Mouse (Mus musculus) kidney, embryonic 14.5 days (tissue): ENCODE results near the gene Igsf3. TPM values are rescaled to one million over a fixed set of nuclear protein-coding genes. Genes with fewer than 3 reads are reported as not detected.
A peak's percentile ranks its signal among the peaks of the same experiment; 100 is the strongest.

Source experiments
- ATAC-seq: fragments of 200-750 bp; cut with Nextera tagmentation; 2 replicates; pipeline ENCODE4 v1.8.0; 2017; ENCODE audit warnings: moderate number of reproducible peaks, mild to moderate bottlenecking, moderate TSS enrichment, moderate library complexity; ENCODE audit not compliant: low FRiP score, low TSS enrichment
- H3K27ac ChIP-seq: fragments of 300-500 bp; sonication (generic); 2 replicates; pipeline ENCODE4 v1.5.1; 2014; ENCODE audit warnings: low read depth, mild to moderate bottlenecking, low read length, moderate library complexity, mixed read lengths
- H3K27me3 ChIP-seq: fragments of 300-500 bp; sonication (generic); 2 replicates; pipeline ENCODE4 v1.6.1; 2014; ENCODE audit warnings: mild to moderate bottlenecking, low read length; ENCODE audit not compliant: control insufficient read depth, insufficient read depth
- H3K36me3 ChIP-seq: fragments of 300-500 bp; sonication (generic); 2 replicates; pipeline ENCODE4 v1.6.1; 2014; ENCODE audit warnings: low read length, mixed read lengths; ENCODE audit not compliant: control insufficient read depth, insufficient read depth
- H3K4me1 ChIP-seq: fragments of 300-500 bp; sonication (generic); 2 replicates; pipeline ENCODE4 v1.6.1; 2014; ENCODE audit warnings: low read length, mixed read lengths; ENCODE audit not compliant: control insufficient read depth, insufficient read depth
- H3K4me2 ChIP-seq: fragments of 300-500 bp; sonication (generic); replicated peaks from 2 replicates; pipeline ENCODE4 v1.6.1; 2014; ENCODE audit warnings: low read depth, mild to moderate bottlenecking, low read length
- H3K4me3 ChIP-seq: fragments of 300-500 bp; sonication (generic); 2 replicates; pipeline ENCODE4 v1.5.1; 2014; ENCODE audit warnings: mild to moderate bottlenecking, low read length
- H3K9ac ChIP-seq: fragments of 300-500 bp; sonication (generic); 2 replicates; pipeline ENCODE4 v1.6.1; 2014; ENCODE audit warnings: low read depth, mild to moderate bottlenecking, low read length, moderate library complexity
- H3K9me3 ChIP-seq: fragments of 300-500 bp; sonication (generic); 2 replicates; pipeline ENCODE4 v1.6.1; 2016; ENCODE audit warnings: low read length; ENCODE audit not compliant: control insufficient read depth
- WGBS: fragments of 180-500 bp; shearing (Covaris S2); extraction: QIAGEN DNeasy Blood & Tissue Kit; methylation state at CpG from one replicate; pipeline ENCODE4 v1.1.7; 2014; 5-methylcytosine and 5-hydroxymethylcytosine counted together
- polyA plus RNA-seq: library from polyadenylated mRNA; unstranded; fragments of >200 nt; fragmentation: Nextera tagmentation; extraction: Ambion mirVana; gene quantifications from 2 replicates; pipeline ENCODE4 v1.2.1, GENCODE M21; 2014

The Igsf3 gene
- 15.1 and 16.9 TPM in 2 replicates for polyA plus RNA-seq

- peak within 1 kb of the TSS; percentile 85 for H3K9ac ChIP-seq
- H3K4me3 ChIP-seq = peak within 1 kb of the TSS; percentile 83
- H3K27ac ChIP-seq = no peak within 1 kb of the TSS
- H3K36me3 ChIP-seq = no peaks in the 10 kb centered on the region
- no peaks in the 10 kb centered on the region for H3K27me3 ChIP-seq
- WGBS = 4% methylated on average over 46 of the region's 56 CpGs
- H3K9me3 ChIP-seq = no peaks in the 10 kb centered on the region
- peaks cover 33% of the 10 kb centered on the region for H3K4me1 ChIP-seq
- peak within 1 kb of the TSS; percentile 98 for H3K4me2 ChIP-seq
- ATAC-seq = peak; percentile 93
Observed at GRCm38 (mm10) chr3:101376538-101377247, at the start of gene Igsf3. Gene Igsf3 (plus strand): TSS chr3:101377083.

GRCm38 (mm10) chr3:101327248-101327647 is 49.6 kb upstream of the Igsf3 start:
- Histone ChIP-seq H3K4me3 (no peak overlapping the region), H3K27me3 (no peaks in the 10 kb centered on the region), H3K36me3 (no peaks in the 10 kb centered on the region), H3K4me1 (no peaks in the 10 kb centered on the region), H3K9ac (no peak overlapping the region), H3K27ac (no peak overlapping the region), H3K9me3 (no peaks in the 10 kb centered on the region), H3K4me2 (no peak overlapping the region)
- ATAC-seq = no peak
- WGBS = 93% methylated on average over 2 of the region's 2 CpGs

- 87% methylated on average over 7 of the region's 7 CpGs for WGBS
- H3K27ac ChIP-seq = no peak overlapping the region
- no peaks in the 10 kb centered on the region for H3K9me3 ChIP-seq
- H3K9ac ChIP-seq = no peak overlapping the region
- H3K4me3 ChIP-seq = no peak overlapping the region
- H3K27me3 ChIP-seq = no peaks in the 10 kb centered on the region
- no peaks in the 10 kb centered on the region for H3K36me3 ChIP-seq
- no peaks in the 10 kb centered on the region for H3K4me1 ChIP-seq
- no peak for ATAC-seq
- H3K4me2 ChIP-seq = no peak overlapping the region
Observed at GRCm38 (mm10) chr3:101328617-101329016, 48.3 kb upstream of the Igsf3 start.

- Histone ChIP-seq H3K9me3 (peaks cover 3% of the 10 kb centered on the region; the same call in 1 of the 2 replicates), H3K27me3 (no peaks in the 10 kb centered on the region), H3K4me1 (no peaks in the 10 kb centered on the region), H3K27ac (no peak overlapping the region), H3K4me3 (no peak overlapping the region), H3K36me3 (no peaks in the 10 kb centered on the region), H3K4me2 (no peak overlapping the region), H3K9ac (no peak overlapping the region)
- no peak for ATAC-seq
- 87% methylated on average over 9 of the region's 9 CpGs for WGBS
Observed at GRCm38 (mm10) chr3:101343199-101343924, 33.5 kb upstream of the Igsf3 start.

- no peak overlapping the region for H3K4me2 ChIP-seq
- whole genome bisulfite sequencing = 74% methylated on average over 3 of the region's 3 CpGs
- ATAC-seq = no peak
- peaks cover 3% of the 10 kb centered on the region; the same call in 1 of the 2 replicates for H3K9me3 ChIP-seq
- no peak overlapping the region for H3K9ac ChIP-seq
- no peak overlapping the region for H3K27ac ChIP-seq
- no peaks in the 10 kb centered on the region for H3K27me3 ChIP-seq
- H3K36me3 ChIP-seq = no peaks in the 10 kb centered on the region
- no peak overlapping the region for H3K4me3 ChIP-seq
- peaks cover 6% of the 10 kb centered on the region; the same call in 1 of the 2 replicates for H3K4me1 ChIP-seq
Observed at GRCm38 (mm10) chr3:101344246-101344645, 32.6 kb upstream of the Igsf3 start.

GRCm38 (mm10) chr3:101345299-101345698 is 31.6 kb upstream of the Igsf3 start:
- Histone ChIP-seq H3K27ac (no peak overlapping the region), H3K4me1 (peaks cover 17% of the 10 kb centered on the region), H3K9ac (no peak overlapping the region), H3K9me3 (peaks cover 3% of the 10 kb centered on the region; the same call in 1 of the 2 replicates), H3K27me3 (no peaks in the 10 kb centered on the region), H3K4me2 (no peak overlapping the region), H3K36me3 (no peaks in the 10 kb centered on the region), H3K4me3 (no peak overlapping the region)
- whole genome bisulfite sequencing = 53% methylated on average over 6 of the region's 6 CpGs
- ATAC-seq = no peak

- H3K4me2 ChIP-seq = no peak overlapping the region
- H3K9ac ChIP-seq = no peak overlapping the region
- H3K27me3 ChIP-seq = no peaks in the 10 kb centered on the region
- H3K4me3 ChIP-seq = no peak overlapping the region
- H3K36me3 ChIP-seq = no peaks in the 10 kb centered on the region
- H3K27ac ChIP-seq = no peak overlapping the region
- no peak for ATAC-seq
- peaks cover 21% of the 10 kb centered on the region for H3K4me1 ChIP-seq
- H3K9me3 ChIP-seq = peaks cover 3% of the 10 kb centered on the region; the same call in 1 of the 2 replicates
- 90% methylated on average over 1 of the region's 1 CpGs for WGBS
Observed at GRCm38 (mm10) chr3:101346806-101347205, 30.1 kb upstream of the Igsf3 start.

GRCm38 (mm10) chr3:101348501-101349161 is 28.3 kb upstream of the Igsf3 start:
- WGBS = 55% methylated on average over 9 of the region's 9 CpGs
- peaks cover 3% of the 10 kb centered on the region; the same call in 1 of the 2 replicates for H3K9me3 ChIP-seq
- no peak overlapping the region for H3K4me2 ChIP-seq
- no peaks in the 10 kb centered on the region for H3K36me3 ChIP-seq
- no peaks in the 10 kb centered on the region for H3K27me3 ChIP-seq
- peaks cover 21% of the 10 kb centered on the region for H3K4me1 ChIP-seq
- no peak for ATAC-seq
- H3K4me3 ChIP-seq = no peak overlapping the region
- no peak overlapping the region for H3K9ac ChIP-seq
- H3K27ac ChIP-seq = no peak overlapping the region
